Mouse (Mus musculus): Measurements from ENCODE around the gene Snx21.

- no peak for TF ChIP-seq MAX (IDR thresholded peaks at IDR 0.05; ENCODE audit: low read depth)
- no peak for TF ChIP-seq POLR2A (IDR thresholded peaks at IDR 0.05; ENCODE audit: insufficient read length, low read depth)
- no peak for TF ChIP-seq POLR2AphosphoS2 (IDR thresholded peaks at IDR 0.05; ENCODE audit: insufficient read length, low read depth)
- TF ChIP-seq MYOD1 (IDR thresholded peaks at IDR 0.05; ENCODE audit: control insufficient read depth in 1 of 3, insufficient read length in 2 of 3, low read depth in 2 of 3), result no peak
- TF ChIP-seq USF1 (IDR thresholded peaks at IDR 0.05; ENCODE audit: low read depth), result no peak
These were observed 2.8 kb downstream of the Snx21 start for GRCm38 (mm10) chr2:164788411-164788810.

Measured in myocyte (in vitro differentiated cells).